Mouse (Mus musculus) midbrain, embryonic 14.5 days (tissue): ENCODE results near the gene Ifi209. TPM values are rescaled to one million over a fixed set of nuclear protein-coding genes. Genes with fewer than 3 reads are reported as not detected.
"Not testable (repeated sequence)": the region's sequence is repeated elsewhere in the genome, so short reads cannot be mapped to it uniquely, and the experiment has no call there.

Experiments
- ATAC-seq: fragments of 200-750 bp; cut with Nextera tagmentation; 2 replicates; pipeline ENCODE4 v1.8.0; 2017; ENCODE audit warnings: moderate number of reproducible peaks, moderate library complexity; ENCODE audit not compliant: low FRiP score, low TSS enrichment
- DNase-seq: peaks from one replicate; pipeline ENCODE4 v3.0.0-alpha.2; 2015
- H3K27ac ChIP-seq: fragments of 300-500 bp; sonication (generic); replicated peaks from 2 replicates; pipeline ENCODE4 v1.5.1; 2014; ENCODE audit warnings: mild to moderate bottlenecking, low read depth, low read length, moderate library complexity
- H3K27me3 ChIP-seq: fragments of 300-500 bp; sonication (generic); 2 replicates; pipeline ENCODE4 v1.6.1; 2014; ENCODE audit warnings: low read length, control low read depth, mixed read lengths; ENCODE audit not compliant: control insufficient read depth, insufficient read depth
- H3K36me3 ChIP-seq: fragments of 300-500 bp; sonication (generic); 2 replicates; pipeline ENCODE4 v1.6.1; 2014; ENCODE audit warnings: low read length, control low read depth; ENCODE audit not compliant: control insufficient read depth, insufficient read depth
- H3K4me1 ChIP-seq: fragments of 300-500 bp; sonication (generic); 2 replicates; pipeline ENCODE4 v1.6.1; 2014; ENCODE audit warnings: mild to moderate bottlenecking, antibody characterized with exemption, low read length, control low read depth; ENCODE audit not compliant: control insufficient read depth, insufficient read depth
- H3K4me2 ChIP-seq: fragments of 300-500 bp; sonication (generic); 2 replicates; pipeline ENCODE4 v1.6.1; 2014; ENCODE audit warnings: mild to moderate bottlenecking, low read length, moderate library complexity
- H3K4me3 ChIP-seq: fragments of 300-500 bp; sonication (generic); replicated peaks from 2 replicates; pipeline ENCODE4 v1.5.1; 2014; ENCODE audit warnings: low read depth, low read length
- H3K9ac ChIP-seq: fragments of 300-500 bp; sonication (generic); replicated peaks from 2 replicates; pipeline ENCODE4 v1.6.1; 2014; ENCODE audit warnings: mild to moderate bottlenecking, low read length, moderate library complexity
- H3K9me3 ChIP-seq: fragments of 300-500 bp; sonication (generic); 2 replicates; pipeline ENCODE4 v1.6.1; 2016; ENCODE audit warnings: low read length, control low read depth, mixed read lengths; ENCODE audit not compliant: control insufficient read depth
- WGBS: fragments of 180-500 bp; shearing (Covaris S2); extraction: QIAGEN DNeasy Blood & Tissue Kit; methylation state at CpG from one replicate; pipeline ENCODE4 v1.1.7; 2014; 5-methylcytosine and 5-hydroxymethylcytosine counted together
- polyA plus RNA-seq: library from polyadenylated mRNA; unstranded; fragments of >200 nt; fragmentation: Nextera tagmentation; extraction: Ambion mirVana; gene quantifications from 2 replicates; pipeline ENCODE4 v1.2.1, GENCODE M21; 2014

Gene Ifi209
- polyA plus RNA-seq = 0.78 TPM in 1 of 2 replicates, not detected in the other

GRCm38 (mm10) chr1:173630622-173631021 lies at the start of gene Ifi209:
Ifi209 (plus strand) TSS chr1:173630917.
- not testable (repeated sequence) for ATAC-seq, H3K27me3 ChIP-seq, DNase-seq, H3K4me1 ChIP-seq, H3K9ac ChIP-seq, H3K36me3 ChIP-seq, H3K9me3 ChIP-seq, H3K27ac ChIP-seq, H3K4me2 ChIP-seq, H3K4me3 ChIP-seq
- 85% methylated on average over 2 of the region's 2 CpGs for WGBS

GRCm38 (mm10) chr1:173589698-173590097 lies 41.0 kb upstream of the Ifi209 start:
- ATAC-seq, H3K4me3 ChIP-seq, H3K9ac ChIP-seq, H3K4me2 ChIP-seq, H3K27me3 ChIP-seq, H3K27ac ChIP-seq, DNase-seq, H3K9me3 ChIP-seq, H3K4me1 ChIP-seq, H3K36me3 ChIP-seq: not testable (repeated sequence)
- 95% methylated on average over 2 of the region's 2 CpGs for WGBS

GRCm38 (mm10) chr1:173598838-173599494 lies 31.8 kb upstream of the Ifi209 start, which contains the start of gene Ifi213:
Ifi213 (minus strand) TSS chr1:173599274.
- H3K36me3 ChIP-seq, H3K4me1 ChIP-seq, H3K27me3 ChIP-seq, DNase-seq, H3K27ac ChIP-seq, H3K9me3 ChIP-seq, H3K9ac ChIP-seq, H3K4me2 ChIP-seq, H3K4me3 ChIP-seq: not testable (repeated sequence)
- 84% methylated on average over 3 of the region's 3 CpGs for WGBS
- ATAC-seq = peak; percentile 24; the same call in 1 of the 2 replicates

GRCm38 (mm10) chr1:173610291-173610690 lies 20.4 kb upstream of the Ifi209 start:
- DNase-seq, H3K27me3 ChIP-seq, H3K4me2 ChIP-seq, ATAC-seq, H3K4me3 ChIP-seq, H3K36me3 ChIP-seq, H3K4me1 ChIP-seq, H3K9ac ChIP-seq, H3K9me3 ChIP-seq, H3K27ac ChIP-seq: not testable (repeated sequence)
- WGBS = 79% methylated on average over 3 of the region's 3 CpGs

GRCm38 (mm10) chr1:173622216-173622615 lies 8.5 kb upstream of the Ifi209 start:
- not testable (repeated sequence) for H3K36me3 ChIP-seq, H3K27ac ChIP-seq, DNase-seq, H3K4me1 ChIP-seq, H3K4me3 ChIP-seq, H3K9ac ChIP-seq, ATAC-seq, H3K27me3 ChIP-seq, H3K4me2 ChIP-seq, H3K9me3 ChIP-seq
- WGBS = 80% methylated on average over 2 of the region's 2 CpGs

GRCm38 (mm10) chr1:173624052-173624451 lies 6.7 kb upstream of the Ifi209 start:
- no peak for DNase-seq
- Histone ChIP-seq H3K36me3 (no peaks in the 10 kb centered on the region), H3K9ac (no peak overlapping the region), H3K4me2 (no peak overlapping the region), H3K27me3 (no peaks in the 10 kb centered on the region), H3K27ac (no peak overlapping the region), H3K4me1 (no peaks in the 10 kb centered on the region), H3K4me3 (no peak overlapping the region), H3K9me3 (no peaks in the 10 kb centered on the region)
- WGBS = 92% methylated on average over 2 of the region's 2 CpGs
- ATAC-seq = no peak

GRCm38 (mm10) chr1:173626686-173627085 lies 4.0 kb upstream of the Ifi209 start:
- Histone ChIP-seq H3K4me3 (no peak overlapping the region), H3K4me1 (no peaks in the 10 kb centered on the region), H3K9me3 (no peaks in the 10 kb centered on the region), H3K36me3 (no peaks in the 10 kb centered on the region), H3K9ac (no peak overlapping the region), H3K4me2 (no peak overlapping the region), H3K27ac (no peak overlapping the region), H3K27me3 (no peaks in the 10 kb centered on the region)
- ATAC-seq = no peak
- 77% methylated on average over 2 of the region's 2 CpGs for WGBS
- DNase-seq = no peak

GRCm38 (mm10) chr1:173633969-173634645 lies 3.4 kb downstream of the Ifi209 start:
- H3K36me3 ChIP-seq = no peaks in the 10 kb centered on the region
- no peaks in the 10 kb centered on the region for H3K27me3 ChIP-seq
- no peaks in the 10 kb centered on the region for H3K9me3 ChIP-seq
- no peak for DNase-seq
- H3K4me1 ChIP-seq = no peaks in the 10 kb centered on the region
- no peak overlapping the region for H3K4me2 ChIP-seq
- H3K9ac ChIP-seq = no peak overlapping the region
- 91% methylated on average over 5 of the region's 5 CpGs for WGBS
- no peak overlapping the region for H3K4me3 ChIP-seq
- no peak overlapping the region for H3K27ac ChIP-seq
- no peak for ATAC-seq

GRCm38 (mm10) chr1:173645393-173645792 lies 14.7 kb downstream of the Ifi209 start:
- ATAC-seq (no peak), DNase-seq (no peak)
- no peak overlapping the region for H3K4me3 ChIP-seq
- no peak overlapping the region for H3K27ac ChIP-seq
- no peaks in the 10 kb centered on the region for H3K9me3 ChIP-seq
- H3K36me3 ChIP-seq = no peaks in the 10 kb centered on the region
- H3K4me2 ChIP-seq = no peak overlapping the region
- no peaks in the 10 kb centered on the region for H3K4me1 ChIP-seq
- 82% methylated on average over 2 of the region's 2 CpGs for WGBS
- H3K27me3 ChIP-seq = no peaks in the 10 kb centered on the region
- no peak overlapping the region for H3K9ac ChIP-seq
